Mouse (Mus musculus) heart, embryonic 12.5 days (tissue): ENCODE measurements at regions not wholly inside any gene's neighbourhood (a gene's known extent, or its start where the extent isn't known, plus 50 kb on each side); places are given as distances from the start of the nearest gene placed in this dataset.
A peak's percentile ranks its signal among the peaks of the same experiment; 100 is the strongest.

Experiments
- ATAC-seq: fragments of 200-750 bp; cut with Nextera tagmentation; 2 replicates; pipeline ENCODE4 v1.8.0; 2017; ENCODE audit warnings: moderate TSS enrichment, moderate library complexity; ENCODE audit not compliant: insufficient number of reproducible peaks, low FRiP score
- H3K27ac ChIP-seq: fragments of 300-500 bp; sonication (generic); 2 replicates; pipeline ENCODE4 v1.5.1; 2016; ENCODE audit warnings: mild to moderate bottlenecking, moderate library complexity; ENCODE audit not compliant: poor library complexity, severe bottlenecking
- H3K27me3 ChIP-seq: fragments of 300-500 bp; sonication (generic); replicated peaks from 2 replicates; pipeline ENCODE4 v1.6.1; 2016; ENCODE audit warnings: mild to moderate bottlenecking, moderate library complexity
- H3K36me3 ChIP-seq: fragments of 300-500 bp; sonication (generic); 2 replicates; pipeline ENCODE4 v1.6.1; 2016; ENCODE audit warnings: mild to moderate bottlenecking, moderate library complexity
- H3K4me1 ChIP-seq: fragments of 300-500 bp; sonication (generic); replicated peaks from 2 replicates; pipeline ENCODE4 v1.6.1; 2016; ENCODE audit warnings: mild to moderate bottlenecking
- H3K4me2 ChIP-seq: fragments of 300-500 bp; sonication (generic); 2 replicates; pipeline ENCODE4 v1.6.1; 2016; ENCODE audit warnings: mild to moderate bottlenecking, moderate library complexity
- H3K4me3 ChIP-seq: fragments of 300-500 bp; sonication (generic); 2 replicates; pipeline ENCODE4 v1.5.1; 2016; ENCODE audit warnings: mild to moderate bottlenecking
- H3K9ac ChIP-seq: fragments of 300-500 bp; sonication (generic); 2 replicates; pipeline ENCODE4 v1.6.1; 2016; ENCODE audit warnings: mild to moderate bottlenecking, moderate library complexity
- H3K9me3 ChIP-seq: fragments of 300-500 bp; sonication (generic); replicated peaks from 2 replicates; pipeline ENCODE4 v1.6.1; 2016; ENCODE audit warnings: mild to moderate bottlenecking, moderate library complexity
- WGBS: fragments of 180-500 bp; shearing (Covaris S2); methylation state at CpG from one replicate; pipeline ENCODE4 v1.1.7; 2016; 5-methylcytosine and 5-hydroxymethylcytosine counted together

DNA sequence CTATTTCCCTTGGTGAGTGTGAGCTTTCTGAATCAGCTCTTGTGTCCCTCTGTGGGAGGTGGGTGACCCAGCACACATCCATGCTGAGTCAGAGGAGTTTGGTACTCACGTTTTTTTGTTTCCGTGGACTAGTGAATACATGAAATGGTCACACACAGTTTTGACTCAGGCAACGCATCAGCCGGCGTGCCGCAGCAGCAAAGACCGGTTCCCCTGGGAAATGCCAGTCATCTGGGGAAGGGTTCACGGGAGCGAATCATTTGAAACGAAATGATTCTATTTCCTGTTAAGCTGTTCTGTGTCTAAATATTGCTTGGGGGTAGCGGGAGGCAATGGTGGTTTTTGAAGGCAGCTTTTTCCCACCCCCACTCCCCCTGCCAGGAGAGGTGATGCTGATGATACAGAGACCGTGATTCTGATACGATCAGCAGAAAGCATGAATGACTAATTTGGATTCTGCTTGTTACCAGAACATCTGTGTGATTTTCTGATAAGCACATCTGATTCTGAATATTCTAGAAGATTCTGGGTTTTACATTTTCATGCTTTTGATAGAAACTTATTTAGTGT is 223.5 kb downstream of the Klf5 start:
- no peak overlapping the region for H3K4me3 ChIP-seq
- no peak overlapping the region for H3K27ac ChIP-seq
- no peak for ATAC-seq
- no peaks in the 10 kb centered on the region for H3K27me3 ChIP-seq
- H3K4me2 ChIP-seq = no peak overlapping the region
- H3K9me3 ChIP-seq = no peaks in the 10 kb centered on the region
- H3K36me3 ChIP-seq = no peaks in the 10 kb centered on the region
- H3K9ac ChIP-seq = no peak overlapping the region
- WGBS = 82% methylated on average over 13 of the region's 13 CpGs
- H3K4me1 ChIP-seq = no peaks in the 10 kb centered on the region

DNA sequence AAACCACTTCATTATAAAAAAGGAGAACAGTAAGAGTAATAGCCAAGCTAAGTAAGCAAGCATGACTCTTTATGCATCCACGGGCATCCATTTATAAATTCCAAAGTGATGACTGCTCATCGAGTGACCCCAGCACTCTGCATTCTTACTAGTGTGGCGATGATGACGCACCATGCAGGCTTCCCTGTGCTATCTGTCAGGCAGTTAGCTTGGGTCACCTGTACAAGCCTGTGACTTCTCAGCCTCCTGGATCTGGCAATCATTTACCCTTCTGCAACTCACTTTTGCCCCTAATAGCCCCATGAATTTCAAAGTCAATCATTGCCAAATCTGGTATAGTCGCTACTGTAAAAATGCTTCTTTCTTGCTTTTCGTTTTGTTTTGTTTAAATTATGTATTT is 237.3 kb downstream of the Klf5 start:
- 72% methylated on average over 6 of the region's 6 CpGs for WGBS
- no peak for ATAC-seq

DNA sequence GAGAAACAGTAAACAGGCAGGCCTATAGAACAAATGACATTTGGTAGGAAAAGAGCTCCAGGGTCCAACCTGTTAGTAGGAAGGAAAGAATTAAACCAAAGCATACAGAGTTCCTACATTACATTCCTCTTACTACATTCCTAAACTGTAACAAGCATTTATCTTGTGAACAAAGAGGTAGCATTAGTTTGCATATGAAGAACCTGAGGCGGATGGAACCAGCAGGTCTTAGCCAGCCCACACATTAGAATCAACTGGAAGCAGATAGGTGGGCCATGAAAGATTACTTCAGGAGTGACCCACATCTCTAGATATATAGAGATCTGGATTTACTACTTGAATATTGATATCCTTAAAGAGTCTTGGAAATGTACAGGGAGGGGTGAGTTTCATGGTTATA is 238.8 kb downstream of the Klf5 start:
- no peaks in the 10 kb centered on the region for H3K4me1 ChIP-seq
- H3K4me3 ChIP-seq = no peak overlapping the region
- no peak overlapping the region for H3K9ac ChIP-seq
- no peaks in the 10 kb centered on the region for H3K27me3 ChIP-seq
- H3K4me2 ChIP-seq = no peak overlapping the region
- no peak overlapping the region for H3K27ac ChIP-seq
- no peaks in the 10 kb centered on the region for H3K36me3 ChIP-seq
- 76% methylated on average over 1 of the region's 1 CpGs for WGBS
- no peaks in the 10 kb centered on the region for H3K9me3 ChIP-seq
- no peak for ATAC-seq

More for the DNA sequence above, 237.3 kb downstream of the Klf5 start:
- 0 out of 2 replicates have a peak, but pooled peaks cover 3% of the 10 kb centered on the region for H3K9me3 ChIP-seq
- H3K27me3 ChIP-seq = no peaks in the 10 kb centered on the region
- no peak overlapping the region for H3K4me2 ChIP-seq
- no peaks in the 10 kb centered on the region for H3K36me3 ChIP-seq
- H3K9ac ChIP-seq = no peak overlapping the region
- H3K4me1 ChIP-seq = no peaks in the 10 kb centered on the region
- H3K4me3 ChIP-seq = no peak overlapping the region
- H3K27ac ChIP-seq = no peak overlapping the region

DNA sequence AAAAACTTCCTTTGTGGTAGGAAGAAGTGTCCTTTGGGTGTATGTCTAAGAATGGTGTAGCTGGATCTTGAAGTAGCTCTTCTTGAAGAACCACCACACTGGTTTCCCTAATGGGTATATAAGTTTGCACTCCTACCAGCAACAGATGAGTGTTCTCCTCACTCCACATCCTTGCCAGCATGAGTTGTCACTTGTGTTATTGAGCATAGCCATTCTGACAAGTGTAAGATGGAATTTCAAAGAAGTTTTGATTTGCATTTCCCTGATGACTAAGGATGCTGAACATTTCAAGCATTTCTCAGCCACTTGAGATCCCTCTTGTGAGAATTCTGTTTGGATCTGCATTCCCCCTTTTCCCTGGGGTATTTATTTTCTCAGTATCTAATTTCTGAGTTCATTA is 243.2 kb downstream of the Klf5 start:
- no peaks in the 10 kb centered on the region for H3K9me3 ChIP-seq
- no peak overlapping the region for H3K9ac ChIP-seq
- no peak for ATAC-seq
- no peak overlapping the region for H3K4me2 ChIP-seq
- no peaks in the 10 kb centered on the region for H3K27me3 ChIP-seq
- H3K27ac ChIP-seq = no peak overlapping the region
- H3K4me1 ChIP-seq = no peaks in the 10 kb centered on the region
- no peak overlapping the region for H3K4me3 ChIP-seq
- no peaks in the 10 kb centered on the region for H3K36me3 ChIP-seq

DNA sequence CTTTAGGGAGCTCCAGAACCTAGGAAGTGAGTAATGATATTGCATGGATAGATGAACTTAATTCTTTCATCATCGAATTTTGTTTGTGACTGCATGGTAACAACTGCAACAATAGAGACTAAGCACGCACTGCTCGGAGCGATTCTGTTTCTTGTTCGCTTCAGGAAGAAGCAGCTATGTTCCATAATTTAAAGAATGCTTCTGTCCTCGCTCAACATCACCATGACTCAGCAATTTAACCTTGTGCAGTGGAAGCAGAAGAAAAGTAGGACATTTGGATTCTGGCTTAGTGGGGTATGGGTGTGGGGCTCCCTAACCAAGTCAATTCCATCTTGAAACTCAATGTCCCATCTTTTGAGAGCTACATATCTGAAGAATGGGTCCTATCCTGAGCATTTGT is 249.4 kb downstream of the Klf5 start:
- H3K27ac ChIP-seq = no peak overlapping the region
- H3K27me3 ChIP-seq = no peaks in the 10 kb centered on the region
- H3K4me2 ChIP-seq = no peak overlapping the region
- ATAC-seq = no peak
- no peak overlapping the region for H3K9ac ChIP-seq
- no peak overlapping the region for H3K4me3 ChIP-seq
- H3K9me3 ChIP-seq = no peaks in the 10 kb centered on the region
- 0 out of 2 replicates have a peak, but pooled peaks cover 5% of the 10 kb centered on the region for H3K4me1 ChIP-seq
- 89% methylated on average over 6 of the region's 6 CpGs for WGBS
- H3K36me3 ChIP-seq = no peaks in the 10 kb centered on the region

DNA sequence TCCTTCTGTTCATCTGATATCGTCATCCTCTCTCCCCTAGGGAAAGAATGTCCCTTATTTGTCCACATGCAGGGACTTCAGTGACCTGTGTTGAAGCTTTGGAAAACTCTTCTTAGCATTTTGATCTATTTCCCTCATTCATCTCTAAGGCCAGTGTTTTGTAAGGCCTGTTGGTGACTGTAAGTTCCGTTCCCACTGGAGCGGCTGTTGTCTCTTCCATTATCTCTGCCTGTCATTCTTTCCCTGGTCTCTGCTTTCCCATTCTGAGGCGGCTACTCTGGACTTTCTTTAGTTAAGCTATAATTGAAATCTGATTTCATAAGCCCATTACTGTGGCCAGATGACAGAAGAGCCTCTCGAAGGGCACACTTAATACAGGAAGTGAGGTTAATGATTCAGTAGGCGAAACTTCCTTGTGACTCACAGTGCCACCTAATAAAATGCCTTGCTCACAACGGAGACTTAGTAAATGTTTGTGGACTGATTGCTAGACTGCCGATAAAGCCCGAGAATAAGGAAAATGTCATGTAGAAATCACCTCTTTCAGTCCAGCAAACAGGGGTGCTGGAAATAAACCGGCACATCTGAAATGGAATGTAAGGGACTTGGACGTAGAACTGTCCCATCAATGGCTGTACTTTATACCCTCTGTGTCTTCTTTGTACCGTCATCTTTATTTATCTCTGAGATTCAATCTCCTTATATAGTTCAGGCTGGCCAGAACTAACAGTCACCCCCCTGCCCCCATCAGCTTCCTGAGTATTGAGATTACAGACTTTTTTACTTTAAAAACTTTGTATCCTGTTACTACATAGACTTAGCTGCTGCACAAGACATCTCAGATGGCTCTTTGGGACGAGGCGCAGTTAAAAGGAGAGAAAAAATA is 250.1 kb downstream of the Klf5 start:
- H3K27me3 ChIP-seq = no peaks in the 10 kb centered on the region
- H3K4me3 ChIP-seq = no peak overlapping the region
- no peaks in the 10 kb centered on the region for H3K36me3 ChIP-seq
- no peak overlapping the region for H3K27ac ChIP-seq
- no peak for ATAC-seq
- 59% methylated on average over 14 of the region's 14 CpGs for WGBS
- H3K4me1 ChIP-seq = 0 out of 2 replicates have a peak, but pooled peaks cover 5% of the 10 kb centered on the region
- H3K4me2 ChIP-seq = peak overlapping the region; percentile 18
- no peak overlapping the region for H3K9ac ChIP-seq
- no peaks in the 10 kb centered on the region for H3K9me3 ChIP-seq

DNA sequence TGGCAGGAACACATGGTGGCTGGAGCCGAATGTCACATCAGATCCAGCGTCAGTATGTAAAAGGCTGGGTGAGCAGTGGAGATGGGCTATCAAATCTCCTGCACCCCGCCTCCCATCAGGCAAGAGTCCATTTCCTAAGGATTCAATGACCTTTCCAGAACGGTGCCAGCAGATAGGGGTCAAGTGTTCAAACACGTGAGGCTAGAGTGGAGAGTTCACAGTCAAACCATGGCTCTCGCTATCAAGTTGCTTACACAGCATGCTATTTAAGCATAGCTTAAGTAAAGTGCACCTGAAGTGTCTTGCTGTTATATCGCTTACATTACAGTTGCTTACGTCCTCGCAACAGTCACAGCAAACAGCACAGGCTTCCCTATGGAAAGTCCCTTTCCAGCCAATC is 265.5 kb downstream of the Klf5 start:
- no peak overlapping the region for H3K4me2 ChIP-seq
- H3K27me3 ChIP-seq = no peaks in the 10 kb centered on the region
- H3K4me1 ChIP-seq = no peaks in the 10 kb centered on the region
- H3K9me3 ChIP-seq = no peaks in the 10 kb centered on the region; the same call in 1 of the 2 replicates
- no peak for ATAC-seq
- H3K4me3 ChIP-seq = no peak overlapping the region
- 60% methylated on average over 9 of the region's 9 CpGs for WGBS
- H3K36me3 ChIP-seq = no peaks in the 10 kb centered on the region
- no peak overlapping the region for H3K27ac ChIP-seq
- H3K9ac ChIP-seq = no peak overlapping the region

DNA sequence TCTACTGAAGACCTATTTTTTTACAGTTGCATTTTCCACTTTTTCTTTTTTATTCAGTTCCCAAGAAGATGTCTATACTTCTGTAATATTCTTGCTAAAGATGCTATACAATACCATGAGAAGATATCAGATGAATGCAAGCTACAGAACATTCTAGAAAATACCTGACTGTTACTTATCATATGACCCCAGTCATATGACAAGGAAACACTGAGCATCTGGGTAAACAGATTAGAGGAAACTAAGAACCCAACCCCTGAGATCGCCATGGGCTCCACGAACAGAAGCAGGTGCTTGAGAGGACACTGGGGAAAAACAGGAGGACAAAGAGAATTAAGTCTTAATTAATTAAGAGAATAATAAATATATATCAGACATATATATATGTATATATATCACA is 275.7 kb downstream of the Klf5 start:
- Histone ChIP-seq H3K9ac (no peak overlapping the region), H3K4me3 (no peak overlapping the region), H3K4me2 (no peak overlapping the region), H3K9me3 (no peaks in the 10 kb centered on the region), H3K27me3 (no peaks in the 10 kb centered on the region), H3K36me3 (no peaks in the 10 kb centered on the region), H3K4me1 (peaks cover 6% of the 10 kb centered on the region; the same call in 1 of the 2 replicates), H3K27ac (no peak overlapping the region)
- 54% methylated on average over 2 of the region's 2 CpGs for WGBS
- no peak for ATAC-seq

DNA sequence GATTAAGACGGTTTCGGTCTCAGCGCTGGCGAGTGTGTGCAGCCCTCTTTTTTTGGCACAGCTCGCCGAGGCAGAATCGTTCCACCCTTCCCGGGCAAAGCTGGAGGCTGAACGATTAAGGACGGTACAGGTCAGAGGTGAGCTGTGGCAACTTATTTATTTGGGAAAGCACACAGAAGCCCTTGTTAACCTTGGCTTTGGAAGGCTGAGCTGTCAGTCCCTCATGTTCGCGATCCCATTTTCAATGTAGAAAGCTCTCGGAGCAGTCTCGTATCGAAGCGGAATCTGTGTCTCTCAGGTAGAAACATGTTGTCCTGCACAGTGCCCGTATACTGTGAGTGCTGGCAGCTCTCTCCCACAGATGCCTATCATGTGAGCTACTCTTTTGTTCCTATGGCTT is 280.2 kb downstream of the Klf5 start:
- Histone ChIP-seq H3K27ac (no peak overlapping the region), H3K4me2 (peak overlapping the region; percentile 46), H3K4me1 (peaks cover 10% of the 10 kb centered on the region; the same call in 1 of the 2 replicates), H3K36me3 (no peaks in the 10 kb centered on the region), H3K9ac (no peak overlapping the region), H3K4me3 (no peak overlapping the region), H3K9me3 (no peaks in the 10 kb centered on the region), H3K27me3 (no peaks in the 10 kb centered on the region)
- no peak for ATAC-seq
- WGBS = 71% methylated on average over 17 of the region's 17 CpGs

DNA sequence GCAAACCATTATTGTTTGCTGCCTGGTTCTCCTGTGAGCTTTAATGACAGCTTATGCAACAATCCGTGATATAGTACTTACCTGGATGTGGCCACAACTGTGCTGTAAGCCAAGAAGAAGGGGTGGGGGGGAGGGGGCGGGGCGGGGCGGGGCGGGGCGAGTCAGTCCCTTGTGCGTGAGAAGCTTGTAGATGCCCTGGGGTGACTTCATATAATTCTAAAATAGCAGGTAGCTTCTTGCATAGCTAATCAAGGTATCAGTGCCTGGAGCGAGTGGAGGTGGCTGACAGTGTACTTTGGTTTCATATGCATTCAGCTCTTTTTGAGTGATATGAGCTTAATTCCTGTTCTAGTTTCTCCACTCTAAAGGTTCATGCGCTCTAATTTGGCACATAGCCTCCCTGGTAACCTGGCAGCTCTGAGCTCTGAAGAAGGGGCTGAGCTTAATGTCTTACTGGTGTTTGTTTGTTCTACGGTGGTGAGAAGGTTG is 280.8 kb downstream of the Klf5 start:
- no peak for ATAC-seq
- no peak overlapping the region for H3K4me3 ChIP-seq
- no peak overlapping the region for H3K27ac ChIP-seq
- H3K9ac ChIP-seq = no peak overlapping the region
- H3K4me2 ChIP-seq = peak overlapping the region; percentile 46
- peaks cover 13% of the 10 kb centered on the region; the same call in 1 of the 2 replicates for H3K4me1 ChIP-seq
- no peaks in the 10 kb centered on the region for H3K9me3 ChIP-seq
- no peaks in the 10 kb centered on the region for H3K36me3 ChIP-seq
- 31% methylated on average over 10 of the region's 10 CpGs for WGBS
- no peaks in the 10 kb centered on the region for H3K27me3 ChIP-seq

DNA sequence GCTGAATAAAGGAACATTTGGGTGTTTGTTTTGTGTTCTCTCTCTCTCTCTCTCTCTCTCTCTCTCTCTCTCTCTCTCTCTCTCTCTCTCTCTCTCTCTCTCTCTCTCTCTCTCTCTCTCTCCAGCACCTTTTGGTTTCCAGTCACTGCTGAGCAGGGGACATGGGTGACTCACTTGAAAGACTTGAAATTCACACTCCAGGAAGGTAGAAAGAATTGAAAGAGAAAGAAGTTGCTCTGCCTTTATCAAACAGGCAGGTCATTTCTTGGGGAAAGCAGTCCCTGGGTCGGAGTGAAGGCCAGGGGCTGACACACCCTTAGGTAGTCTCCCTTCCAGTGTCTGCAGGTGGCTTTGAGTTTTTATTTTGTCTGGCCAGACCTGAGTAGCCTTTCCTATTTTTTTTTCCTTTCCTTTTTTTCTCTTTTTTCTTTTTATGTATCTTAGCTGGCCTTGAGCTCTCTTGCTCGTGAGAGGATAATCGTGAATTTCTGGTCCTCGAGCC is 281.3 kb downstream of the Klf5 start:
- no peaks in the 10 kb centered on the region for H3K36me3 ChIP-seq
- 77% methylated on average over 4 of the region's 4 CpGs for WGBS
- H3K4me1 ChIP-seq = peaks cover 15% of the 10 kb centered on the region; the same call in 1 of the 2 replicates
- H3K27ac ChIP-seq = no peak overlapping the region
- H3K27me3 ChIP-seq = no peaks in the 10 kb centered on the region
- no peak for ATAC-seq
- no peak overlapping the region for H3K4me3 ChIP-seq
- peak overlapping the region; percentile 46 for H3K4me2 ChIP-seq
- no peaks in the 10 kb centered on the region for H3K9me3 ChIP-seq
- no peak overlapping the region for H3K9ac ChIP-seq
